8 mouse cellular contexts compared by ENCODE assay signal in genomic region chr6:30048501-30049353, GRCm38 (mm10). TPM values are rescaled to one million over a fixed set of nuclear protein-coding genes. Genes with fewer than 3 reads are reported as not detected.
DNase-seq lines count a peak whose midpoint lies in the region; ATAC-seq and TF ChIP-seq lines count a peak whose summit lies in the region.

No protein-coding gene starts in this region.

- H3K4me2 ChIP-seq in limb, embryonic 14.5 days (replicated peaks; ENCODE audit: low read depth, low read length, severe bottlenecking), result peak overlapping the region; percentile 70
- H3K4me2 ChIP-seq in midbrain, embryonic 15.5 days, result peak overlapping the region; percentile 79

- H3K27me3 ChIP-seq in embryonic facial prominence, embryonic 10.5 days (replicated peaks; ENCODE audit: low read depth, poor library complexity, severe bottlenecking), result no peaks in the 10 kb centered on the region
- no peaks in the 10 kb centered on the region for H3K27me3 ChIP-seq in limb, embryonic 14.5 days (ENCODE audit: control insufficient read depth, insufficient read depth, low read length)
- no peaks in the 10 kb centered on the region for H3K27me3 ChIP-seq in midbrain, embryonic 15.5 days (replicated peaks)

- TF ChIP-seq POLR2A in limb, embryonic 14.5 days (IDR thresholded peaks at IDR 0.05; ENCODE audit: borderline replicate concordance, extremely low read depth, insufficient read depth, insufficient read length), result no peak

- peak; percentile 61 for DNase-seq in layer of hippocampus, adult 11-12 months (ENCODE audit: low spot score)
- no peak for DNase-seq in layer of hippocampus, adult 9-10 months (ENCODE audit: low spot score)
- no peak for DNase-seq in embryonic facial prominence, embryonic 10.5 days (ENCODE audit: low spot score)
- peak; percentile 97 for DNase-seq in heart, adult 11 months
- peak; percentile 47 for DNase-seq in kidney, adult 11 months
- peak; percentile 52 for DNase-seq in limb, embryonic 14.5 days (ENCODE audit: low spot score)
- peak; percentile 75 to 78 for DNase-seq in spleen, postnatal 10 days (ENCODE audit: low spot score in 2 of 2)

- H3K9ac ChIP-seq in limb, embryonic 14.5 days (ENCODE audit: low read depth, low read length, severe bottlenecking), result peak overlapping the region; percentile 100
- peak overlapping the region; percentile 90 for H3K9ac ChIP-seq in midbrain, embryonic 15.5 days

- peak overlapping the region; percentile 99 for H3K4me3 ChIP-seq in embryonic facial prominence, embryonic 10.5 days
- peak overlapping the region; percentile 98 for H3K4me3 ChIP-seq in limb, embryonic 14.5 days (replicated peaks; ENCODE audit: low read length)
- peak overlapping the region; percentile 88 for H3K4me3 ChIP-seq in midbrain, embryonic 15.5 days

- under 1% methylated on average over 54 of the region's 54 CpGs for WGBS in embryonic facial prominence, embryonic 10.5 days
- WGBS in limb, embryonic 14.5 days, result under 1% methylated on average over 42 of the region's 54 CpGs
- WGBS in midbrain, embryonic 15.5 days, result under 1% methylated on average over 48 of the region's 54 CpGs

- peak; percentile 5; the same call in 1 of the 2 replicates for ATAC-seq in limb, embryonic 14.5 days (ENCODE audit: low FRiP score, low read depth)
- ATAC-seq in midbrain, embryonic 15.5 days (replicated peaks), result no peak; the same call in none of the 2 replicates

- H3K4me1 ChIP-seq in embryonic facial prominence, embryonic 10.5 days, result peaks cover 26% of the 10 kb centered on the region
- H3K4me1 ChIP-seq in limb, embryonic 14.5 days (ENCODE audit: control insufficient read depth, insufficient read depth, low read length), result peaks cover 5% of the 10 kb centered on the region
- peaks cover 29% of the 10 kb centered on the region for H3K4me1 ChIP-seq in midbrain, embryonic 15.5 days

- peak overlapping the region; percentile 100 for H3K27ac ChIP-seq in embryonic facial prominence, embryonic 10.5 days (replicated peaks)
- peak overlapping the region; percentile 100 for H3K27ac ChIP-seq in limb, embryonic 14.5 days (replicated peaks; ENCODE audit: low read depth, low read length)
- peak overlapping the region; percentile 100 for H3K27ac ChIP-seq in midbrain, embryonic 15.5 days

- no peaks in the 10 kb centered on the region for H3K9me3 ChIP-seq in embryonic facial prominence, embryonic 10.5 days
- H3K9me3 ChIP-seq in limb, embryonic 14.5 days (ENCODE audit: control insufficient read depth, low read length), result no peaks in the 10 kb centered on the region
- no peaks in the 10 kb centered on the region for H3K9me3 ChIP-seq in midbrain, embryonic 15.5 days

- peaks cover 29% of the 10 kb centered on the region for H3K36me3 ChIP-seq in embryonic facial prominence, embryonic 10.5 days (replicated peaks)
- H3K36me3 ChIP-seq in limb, embryonic 14.5 days (ENCODE audit: control insufficient read depth, insufficient read depth, low read length), result 0 out of 2 replicates have a peak, but pooled peaks cover 3% of the 10 kb centered on the region
- H3K36me3 ChIP-seq in midbrain, embryonic 15.5 days (replicated peaks), result 0 out of 2 replicates have a peak, but pooled peaks cover 2% of the 10 kb centered on the region

RNA-seq across cellular contexts. Expression of gene Nrf1, which starts 0.9 kb away (rescaled TPM):
- 92.1 and 94.9 TPM in 2 replicates for polyA plus RNA-seq in embryonic facial prominence, embryonic 10.5 days (2016; fragmentation: Nextera tagmentation; extraction: Ambion mirVana)
- polyA plus RNA-seq in limb, embryonic 14.5 days (2012; rRNA removed), result 70.7 and 83.8 TPM in 2 replicates
- 47.7 and 60.6 TPM in 2 replicates for polyA plus RNA-seq in limb, embryonic 14.5 days (2014; fragmentation: Nextera tagmentation; extraction: Ambion mirVana)
- polyA plus RNA-seq in midbrain, embryonic 15.5 days (2015; fragmentation: Nextera tagmentation; extraction: Ambion mirVana), result 40.0 and 41.2 TPM in 2 replicates

Comparison
In these comparisons a context has a peak if more than half of its experiments do, and no peak if none do; other contexts are left out.
1. DNase-seq: peak in layer of hippocampus, adult 11-12 months (single experiment), heart, adult 11 months (single experiment), kidney, adult 11 months (single experiment), limb, embryonic 14.5 days (single experiment) and spleen, postnatal 10 days (2 of 2); none in layer of hippocampus, adult 9-10 months (single experiment) and embryonic facial prominence, embryonic 10.5 days (single experiment).
2. Peak in every context shown above with its lines, with median percentiles within 50 percentile points of each other: H3K27ac ChIP-seq and H3K4me3 ChIP-seq.